ENCODE assay signal across 15 mouse cellular contexts in the genomic region with DNA sequence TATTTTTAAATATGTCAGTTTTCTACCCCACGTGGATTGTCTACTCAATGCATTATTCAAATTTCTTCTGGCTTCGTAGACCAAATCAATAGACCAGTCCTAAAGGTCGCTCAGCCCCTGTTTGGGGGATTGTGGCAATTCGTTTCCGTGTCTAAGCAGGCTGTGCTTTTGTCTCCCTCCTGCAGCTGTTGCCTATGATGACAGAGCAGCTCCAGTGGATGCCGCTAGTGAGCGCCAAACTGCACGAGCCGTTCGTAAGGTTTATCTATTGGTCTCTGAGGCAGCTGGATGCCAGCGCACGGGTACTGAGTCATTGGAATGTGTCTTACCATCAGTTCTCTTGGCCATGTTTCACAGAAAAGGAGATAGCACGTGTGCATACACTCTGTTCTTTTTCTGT. TPM values are rescaled to one million over a fixed set of nuclear protein-coding genes. Genes with fewer than 3 reads are reported as not detected.
A peak's percentile ranks its signal among the peaks of the same experiment; 100 is the strongest.
DNase-seq lines count a peak whose midpoint lies in the region; ATAC-seq and TF ChIP-seq lines count a peak whose summit lies in the region.
"Had no signal": no experiment of that assay in that cellular context is flagged by ENCODE, and none has a peak within 500 bp of the region (broad histone marks: within the 10 kb centered on the region; RNA-seq: fewer than 3 reads in every experiment).

No protein-coding gene starts in this region.

- intact Hi-C loops in gastrocnemius, adult 2 months (cut with DNase I) = no loop called here

- no peak overlapping the region for H3K4me3 ChIP-seq in forebrain, embryonic 11.5 days (ENCODE audit: low read depth, low read length)
- no peak overlapping the region for H3K4me3 ChIP-seq in forebrain, embryonic 10.5 days
- H3K4me3 ChIP-seq in layer of hippocampus, adult 2 months = no peak overlapping the region
- H3K4me3 ChIP-seq in midbrain, embryonic 14.5 days (replicated peaks; ENCODE audit: low read depth, low read length) = no peak overlapping the region
- H3K4me3 ChIP-seq in gastrocnemius, adult 2 months = no peak overlapping the region
- H3K4me3 ChIP-seq: heart, adult 2 months; hindbrain, embryonic 15.5 days; limb, embryonic 12.5 days had no signal

- peak; percentile 47 for TF ChIP-seq CTCF in layer of hippocampus, adult 2 months (conservative IDR thresholded peaks at IDR 0.05)
- TF ChIP-seq CTCF in gastrocnemius, adult 2 months (IDR thresholded peaks at IDR 0.05) = no peak

- H3K27ac ChIP-seq in forebrain, embryonic 11.5 days (ENCODE audit: low read depth, low read length) = no peak overlapping the region
- no peak overlapping the region for H3K27ac ChIP-seq in forebrain, embryonic 10.5 days
- H3K27ac ChIP-seq in layer of hippocampus, adult 2 months = no peak overlapping the region
- H3K27ac ChIP-seq in midbrain, embryonic 14.5 days (replicated peaks; ENCODE audit: low read depth, low read length) = no peak overlapping the region
- no peak overlapping the region for H3K27ac ChIP-seq in gastrocnemius, adult 2 months
- H3K27ac ChIP-seq: heart, adult 2 months; hindbrain, embryonic 15.5 days; limb, embryonic 12.5 days had no signal

- no peaks in the 10 kb centered on the region for H3K27me3 ChIP-seq in forebrain, embryonic 11.5 days (ENCODE audit: control insufficient read depth, insufficient read depth, low read length)
- no peaks in the 10 kb centered on the region for H3K27me3 ChIP-seq in forebrain, embryonic 10.5 days (ENCODE audit: poor library complexity, severe bottlenecking)
- no peaks in the 10 kb centered on the region for H3K27me3 ChIP-seq in midbrain, embryonic 14.5 days (ENCODE audit: control insufficient read depth, insufficient read depth, low read length)
- H3K27me3 ChIP-seq: hindbrain, embryonic 15.5 days; limb, embryonic 12.5 days had no signal

- no peaks in the 10 kb centered on the region; the same call in 1 of the 2 replicates for H3K36me3 ChIP-seq in forebrain, embryonic 11.5 days (ENCODE audit: control insufficient read depth, insufficient read depth, low read length)
- H3K36me3 ChIP-seq in forebrain, embryonic 10.5 days (replicated peaks) = peaks cover 48% of the 10 kb centered on the region
- 0 out of 2 replicates have a peak, but pooled peaks cover 2% of the 10 kb centered on the region for H3K36me3 ChIP-seq in midbrain, embryonic 14.5 days (ENCODE audit: control insufficient read depth, insufficient read depth, low read length)

- H3K9me3 ChIP-seq in forebrain, embryonic 11.5 days (ENCODE audit: control insufficient read depth, low read length) = no peaks in the 10 kb centered on the region
- H3K9me3 ChIP-seq in forebrain, embryonic 10.5 days = no peaks in the 10 kb centered on the region
- no peaks in the 10 kb centered on the region for H3K9me3 ChIP-seq in midbrain, embryonic 14.5 days (ENCODE audit: control insufficient read depth, low read length)
- H3K9me3 ChIP-seq: hindbrain, embryonic 15.5 days had no signal

- H3K9ac ChIP-seq in forebrain, embryonic 11.5 days (ENCODE audit: low read length) = no peak overlapping the region
- no peak overlapping the region for H3K9ac ChIP-seq in midbrain, embryonic 14.5 days (replicated peaks; ENCODE audit: low read length)
- H3K9ac ChIP-seq: hindbrain, embryonic 15.5 days; limb, embryonic 12.5 days; lung, embryonic 14.5 days had no signal

- H3K4me2 ChIP-seq in forebrain, embryonic 11.5 days (ENCODE audit: low read depth, low read length, severe bottlenecking) = no peak overlapping the region
- no peak overlapping the region for H3K4me2 ChIP-seq in midbrain, embryonic 14.5 days (ENCODE audit: low read length)
- H3K4me2 ChIP-seq: hindbrain, embryonic 15.5 days; limb, embryonic 12.5 days; lung, embryonic 14.5 days had no signal

- peak; percentile 52 for DNase-seq in forebrain, embryonic 11.5 days (ENCODE audit: low spot score)
- no peak for DNase-seq in forebrain, embryonic 10.5 days (ENCODE audit: extremely low spot score, low spot score)
- DNase-seq in layer of hippocampus, adult 2 months (ENCODE audit: low spot score in 2 of 2) = no peak
- no peak for DNase-seq in layer of hippocampus, postnatal 36 days
- DNase-seq in NIH3T3 (ENCODE audit: low read depth) = peak; percentile 7
- DNase-seq in midbrain, embryonic 14.5 days = peak; percentile 59
- no peak for DNase-seq in gastrocnemius, adult 2 months
- no peak for DNase-seq in cerebellum, adult 9-11 months
- DNase-seq: adrenal gland, postnatal 14 days; cerebellum, adult 11 months; heart, adult 2 months; layer of hippocampus, adult 9-11 months; lung, embryonic 14.5 days had no signal

- no peak for ATAC-seq in forebrain, embryonic 11.5 days (replicated peaks; ENCODE audit: low FRiP score)
- ATAC-seq in midbrain, embryonic 14.5 days (ENCODE audit: low FRiP score, low TSS enrichment) = no peak

- H3K4me1 ChIP-seq in forebrain, embryonic 11.5 days (replicated peaks; ENCODE audit: control insufficient read depth, insufficient read depth, low read length) = no peaks in the 10 kb centered on the region
- no peaks in the 10 kb centered on the region for H3K4me1 ChIP-seq in forebrain, embryonic 10.5 days
- no peaks in the 10 kb centered on the region for H3K4me1 ChIP-seq in midbrain, embryonic 14.5 days (ENCODE audit: control insufficient read depth, insufficient read depth, low read length)
- H3K4me1 ChIP-seq: hindbrain, embryonic 15.5 days; limb, embryonic 12.5 days had no signal

- WGBS in forebrain, embryonic 11.5 days = 56% methylated on average over 13 of the region's 13 CpGs
- WGBS in forebrain, embryonic 10.5 days = 65% methylated on average over 13 of the region's 13 CpGs
- WGBS in midbrain, embryonic 14.5 days = 46% methylated on average over 13 of the region's 13 CpGs

RNA-seq across cellular contexts. Expression of a gene that starts 42.9 kb away (rescaled TPM):
- 14.5 and 16.1 TPM in 2 replicates for polyA plus RNA-seq in forebrain, embryonic 11.5 days (2014; fragmentation: Nextera tagmentation; extraction: Ambion mirVana)
- polyA plus RNA-seq in forebrain, embryonic 10.5 days (2016; fragmentation: Nextera tagmentation; extraction: Ambion mirVana) = 16.8 and 17.6 TPM in 2 replicates
- total RNA-seq in layer of hippocampus, adult 2 months (2021) = 1 to 10 TPM; 4.2 to 5.1 TPM
- 1 to 10 TPM; 4.3 to 4.4 TPM for total RNA-seq in layer of hippocampus, postnatal 36 days (2021)
- polyA plus RNA-seq in midbrain, embryonic 14.5 days (2014; fragmentation: Nextera tagmentation; extraction: Ambion mirVana) = 7.8 and 8.4 TPM in 2 replicates
- total RNA-seq in gastrocnemius, adult 2 months (2021) = under 1 TPM; 0.18 to 0.20 TPM

Comparison
In these comparisons a context has a peak if more than half of its experiments do, and no peak if none do; other contexts are left out.
1. DNase-seq: peak in forebrain, embryonic 11.5 days (single experiment), NIH3T3 (single experiment) and midbrain, embryonic 14.5 days (single experiment); none in forebrain, embryonic 10.5 days (single experiment), layer of hippocampus, adult 2 months (0 of 2), layer of hippocampus, postnatal 36 days (0 of 2), gastrocnemius, adult 2 months (single experiment) and cerebellum, adult 9-11 months (single experiment).
2. RNA of a gene that starts 42.9 kb away (total RNA-seq): 4.2 to 5.1 TPM in layer of hippocampus, adult 2 months and 4.3 to 4.4 TPM in layer of hippocampus, postnatal 36 days; 0.18 to 0.20 TPM in gastrocnemius, adult 2 months; every median in the first group is over 4 times any median in the second.